29 mouse cellular contexts compared by ENCODE assay signal in the genomic region with DNA sequence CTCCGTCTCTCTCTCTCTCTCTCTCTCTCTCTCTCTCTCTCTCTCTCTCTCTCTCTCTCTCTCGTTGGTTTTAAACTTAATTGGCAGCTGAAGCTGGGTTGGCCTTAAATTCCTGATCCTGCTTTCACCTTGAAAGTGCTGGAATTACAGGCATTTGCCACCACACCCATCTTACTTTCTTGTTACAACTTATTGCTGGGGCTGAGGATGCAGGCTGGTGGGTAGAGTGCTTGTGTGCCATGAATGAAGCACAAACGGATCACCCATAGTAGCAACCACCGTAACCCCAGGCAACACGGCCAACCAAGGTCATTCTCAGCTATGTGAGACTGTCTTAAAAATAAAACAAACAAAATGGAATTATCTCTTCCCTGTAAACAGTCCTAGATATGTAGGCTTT. TPM values are rescaled to one million over a fixed set of nuclear protein-coding genes. Genes with fewer than 3 reads are reported as not detected.
A peak's percentile ranks its signal among the peaks of the same experiment; 100 is the strongest.
DNase-seq lines count a peak whose midpoint lies in the region; ATAC-seq and TF ChIP-seq lines count a peak whose summit lies in the region.
"Had no signal": no experiment of that assay in that cellular context is flagged by ENCODE, and none has a peak within 500 bp of the region (broad histone marks: within the 10 kb centered on the region; RNA-seq: fewer than 3 reads in every experiment).

No protein-coding gene starts in this region.

- H3K9ac ChIP-seq in lung, postnatal 0 days (replicated peaks; ENCODE audit: low read depth) = no peak overlapping the region
- H3K9ac ChIP-seq: embryonic facial prominence, embryonic 13.5 days; forebrain, embryonic 12.5 days; forebrain, embryonic 15.5 days; heart, embryonic 12.5 days; heart, embryonic 15.5 days; hindbrain, embryonic 13.5 days; intestine, embryonic 15.5 days had no signal

- H3K27ac ChIP-seq in lung, postnatal 0 days (ENCODE audit: low read length) = no peak overlapping the region
- H3K27ac ChIP-seq: embryonic facial prominence, embryonic 10.5 days; embryonic facial prominence, embryonic 13.5 days; forebrain, embryonic 12.5 days; forebrain, embryonic 15.5 days; heart, embryonic 15.5 days; hindbrain, embryonic 10.5 days; hindbrain, embryonic 13.5 days; intestine, embryonic 15.5 days had no signal

- TF ChIP-seq EP300 in lung, postnatal 0 days (IDR thresholded peaks at IDR 0.05) = no peak

- WGBS in lung, postnatal 0 days = 59% methylated on average over 4 of the region's 5 CpGs

- peak; percentile 29 for DNase-seq in lung, postnatal 0 days (ENCODE audit: low spot score)
- no peak for DNase-seq in lung, postnatal 4 days
- peak; percentile 15 for DNase-seq in ovary, postnatal 36 days (ENCODE audit: low spot score)
- no peak for DNase-seq in ovary, postnatal 10 days (ENCODE audit: low spot score)
- peak; percentile 77 for DNase-seq in ZHBTc4 (ENCODE audit: low read depth, low spot score)
- no peak for DNase-seq in left cerebral cortex, postnatal 14 days (ENCODE audit: low spot score in 2 of 2)
- DNase-seq: adrenal gland, adult 2 months; adrenal gland, postnatal 14 days; B cell, adult 2 months; cerebellum, adult 11 months; cerebellum, adult 2 months; cerebellum, postnatal 10 days; cerebellum, postnatal 36 days; embryo, embryonic 11 days; gastrocnemius, postnatal 25 days; heart, postnatal 10 days; heart, postnatal 36 days had no signal

- H3K36me3 ChIP-seq in lung, postnatal 0 days (ENCODE audit: insufficient read depth, low read length) = no peaks in the 10 kb centered on the region; the same call in 1 of the 2 replicates
- H3K36me3 ChIP-seq: forebrain, embryonic 12.5 days had no signal

- H3K9me3 ChIP-seq in lung, postnatal 0 days (ENCODE audit: low read length) = no peaks in the 10 kb centered on the region
- H3K9me3 ChIP-seq: embryonic facial prominence, embryonic 10.5 days; embryonic facial prominence, embryonic 13.5 days; forebrain, embryonic 12.5 days; forebrain, embryonic 15.5 days; heart, embryonic 12.5 days; heart, embryonic 15.5 days; hindbrain, embryonic 10.5 days; hindbrain, embryonic 13.5 days; intestine, embryonic 15.5 days had no signal

- H3K27me3 ChIP-seq in lung, postnatal 0 days (replicated peaks; ENCODE audit: insufficient read depth, low read length) = no peaks in the 10 kb centered on the region
- H3K27me3 ChIP-seq: embryonic facial prominence, embryonic 13.5 days; forebrain, embryonic 12.5 days; forebrain, embryonic 15.5 days; heart, embryonic 12.5 days; heart, embryonic 15.5 days; hindbrain, embryonic 13.5 days; intestine, embryonic 15.5 days had no signal

- ATAC-seq in lung, postnatal 0 days = no peak
- ATAC-seq: CD4-positive, CD25-positive, alpha-beta regulatory T cell, adult 4 months; forebrain, embryonic 15.5 days; hindbrain, embryonic 16.5 days; intestine, embryonic 15.5 days had no signal

- intact Hi-C loops in left cerebral cortex, postnatal 14 days (cut with DNase I) = no loop called here

- H3K4me2 ChIP-seq in lung, postnatal 0 days (replicated peaks; ENCODE audit: low read depth, low read length) = no peak overlapping the region
- H3K4me2 ChIP-seq: embryonic facial prominence, embryonic 13.5 days; forebrain, embryonic 12.5 days; forebrain, embryonic 15.5 days; heart, embryonic 12.5 days; heart, embryonic 15.5 days; hindbrain, embryonic 13.5 days; intestine, embryonic 15.5 days had no signal

- no peak for TF ChIP-seq CTCF in lung, postnatal 0 days (IDR thresholded peaks at IDR 0.05)

- no peaks in the 10 kb centered on the region for H3K4me1 ChIP-seq in lung, postnatal 0 days (ENCODE audit: insufficient read depth, low read depth, low read length)

- H3K4me3 ChIP-seq in lung, postnatal 0 days (ENCODE audit: low read depth, low read length) = no peak overlapping the region
- H3K4me3 ChIP-seq: embryonic facial prominence, embryonic 10.5 days; embryonic facial prominence, embryonic 13.5 days; erythroblast, embryonic 14.5 days; forebrain, embryonic 12.5 days; forebrain, embryonic 15.5 days; heart, embryonic 12.5 days; heart, embryonic 15.5 days; hindbrain, embryonic 10.5 days; hindbrain, embryonic 13.5 days; intestine, embryonic 15.5 days had no signal

RNA-seq across cellular contexts. Expression of gene Zfp410, which starts 5.3 kb away (rescaled TPM):
- polyA plus RNA-seq in lung, postnatal 0 days (2015; fragmentation: Nextera tagmentation; extraction: Ambion mirVana) = 44.9 and 49.0 TPM in 2 replicates
- 10 to 100 TPM; 35.4 to 35.8 TPM for total RNA-seq in left cerebral cortex, postnatal 14 days (2021)

RNA-seq across cellular contexts. Expression of gene Ptgr2, which starts 26.3 kb away (rescaled TPM):
- polyA plus RNA-seq in lung, postnatal 0 days (2015; fragmentation: Nextera tagmentation; extraction: Ambion mirVana) = 26.3 and 28.0 TPM in 2 replicates
- 10 to 100 TPM; 32.3 to 35.2 TPM for total RNA-seq in left cerebral cortex, postnatal 14 days (2021)

RNA-seq across cellular contexts. Expression of gene Coq6, which starts 50.2 kb away (rescaled TPM):
- polyA plus RNA-seq in lung, postnatal 0 days (2015; fragmentation: Nextera tagmentation; extraction: Ambion mirVana) = 20.7 and 21.2 TPM in 2 replicates
- total RNA-seq in left cerebral cortex, postnatal 14 days (2021) = 10 to 100 TPM; 22.7 to 23.8 TPM

RNA-seq across cellular contexts. Expression of gene Fam161b, which starts 50.3 kb away (rescaled TPM):
- 2.4 and 3.1 TPM in 2 replicates for polyA plus RNA-seq in lung, postnatal 0 days (2015; fragmentation: Nextera tagmentation; extraction: Ambion mirVana)
- total RNA-seq in left cerebral cortex, postnatal 14 days (2021) = 10 to 100 TPM; 11.8 to 12.4 TPM

Comparison
In these comparisons a context has a peak if more than half of its experiments do, and no peak if none do; other contexts are left out.
1. DNase-seq: peak in lung, postnatal 0 days (single experiment), ovary, postnatal 36 days (single experiment) and ZHBTc4 (single experiment); none in lung, postnatal 4 days (0 of 2), ovary, postnatal 10 days (single experiment) and left cerebral cortex, postnatal 14 days (0 of 2).